Mouse (Mus musculus) induced T-regulatory cell, adult 2 months (primary cell): ENCODE results near the gene Foxo1.

Experiments used
- DNase-seq: peaks from one replicate; pipeline ENCODE4 v3.0.0-alpha.2; 2012; ENCODE audit warnings: low read depth

Foxo1 gene

DNA sequence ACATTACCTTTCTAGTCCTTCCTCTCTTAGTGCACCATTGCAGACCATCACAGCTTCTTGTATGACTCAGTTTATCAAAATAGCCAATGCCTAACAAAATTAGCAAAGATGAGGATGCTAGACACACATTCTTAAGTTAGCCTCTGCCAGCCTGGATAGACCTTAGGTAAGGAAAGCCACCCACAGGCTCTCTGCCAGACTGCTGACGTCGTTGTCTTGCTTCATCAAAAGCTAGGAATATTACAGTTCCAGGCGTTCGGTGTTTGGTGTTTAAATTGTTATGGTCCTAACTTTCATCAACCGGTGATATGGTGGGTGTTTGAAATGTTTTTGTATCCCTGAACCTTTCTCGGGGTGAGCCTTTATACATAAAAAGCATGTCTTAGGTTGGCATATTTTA lies 96.4 kb downstream of the Foxo1 start:
- DNase-seq: no peak

DNA sequence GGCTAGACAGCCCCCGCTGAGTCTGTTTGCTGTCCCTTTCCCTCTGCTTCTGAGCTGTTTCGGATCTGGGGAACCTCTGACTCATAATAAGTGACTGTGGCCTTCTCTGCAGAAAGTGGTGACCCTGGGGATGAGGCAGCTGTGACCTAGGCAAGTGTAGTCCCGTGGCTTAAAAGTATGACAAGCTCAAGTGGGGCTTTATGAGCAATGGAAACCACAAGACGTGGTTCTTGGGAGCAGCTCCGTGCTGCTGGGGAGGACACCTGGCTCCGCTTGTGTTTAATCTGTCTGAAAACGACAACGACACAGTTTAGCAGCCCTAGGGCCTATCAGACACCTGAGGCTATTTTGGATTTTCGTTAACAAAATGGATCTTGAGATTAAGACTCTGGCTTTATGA lies 101.1 kb downstream of the Foxo1 start:
- no peak for DNase-seq

- DNase-seq: no peak
Measured at GRCm38 (mm10) chr3:52369881-52370428, 101.8 kb downstream of the Foxo1 start.

GRCm38 (mm10) chr3:52376974-52377373 lies 108.8 kb downstream of the Foxo1 start:
- no peak for DNase-seq

- no peak for DNase-seq
Measured at GRCm38 (mm10) chr3:52383351-52383750, 115.2 kb downstream of the Foxo1 start.

- no peak for DNase-seq
Measured at GRCm38 (mm10) chr3:52386343-52386742, 118.2 kb downstream of the Foxo1 start.

DNA sequence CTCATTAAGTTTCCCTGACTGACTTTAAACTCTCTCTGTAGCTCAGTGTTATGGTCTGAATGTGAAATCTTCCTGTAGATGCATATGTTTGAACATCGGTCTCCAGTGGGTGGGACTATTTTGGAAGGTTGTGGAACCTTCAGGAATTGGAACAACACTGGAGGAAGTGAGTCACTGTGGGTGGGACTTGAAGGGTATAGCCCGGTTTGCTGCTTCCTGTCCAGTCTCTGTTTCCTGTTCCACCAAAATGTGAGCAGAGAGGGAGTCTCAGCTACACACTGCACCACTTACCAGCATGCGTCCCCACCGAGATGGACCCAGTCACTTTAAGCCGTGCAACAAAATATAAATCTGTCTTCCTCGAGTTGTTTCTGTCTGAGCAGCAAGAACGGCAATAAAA lies 122.2 kb downstream of the Foxo1 start:
- peak; percentile 51 for DNase-seq

DNA sequence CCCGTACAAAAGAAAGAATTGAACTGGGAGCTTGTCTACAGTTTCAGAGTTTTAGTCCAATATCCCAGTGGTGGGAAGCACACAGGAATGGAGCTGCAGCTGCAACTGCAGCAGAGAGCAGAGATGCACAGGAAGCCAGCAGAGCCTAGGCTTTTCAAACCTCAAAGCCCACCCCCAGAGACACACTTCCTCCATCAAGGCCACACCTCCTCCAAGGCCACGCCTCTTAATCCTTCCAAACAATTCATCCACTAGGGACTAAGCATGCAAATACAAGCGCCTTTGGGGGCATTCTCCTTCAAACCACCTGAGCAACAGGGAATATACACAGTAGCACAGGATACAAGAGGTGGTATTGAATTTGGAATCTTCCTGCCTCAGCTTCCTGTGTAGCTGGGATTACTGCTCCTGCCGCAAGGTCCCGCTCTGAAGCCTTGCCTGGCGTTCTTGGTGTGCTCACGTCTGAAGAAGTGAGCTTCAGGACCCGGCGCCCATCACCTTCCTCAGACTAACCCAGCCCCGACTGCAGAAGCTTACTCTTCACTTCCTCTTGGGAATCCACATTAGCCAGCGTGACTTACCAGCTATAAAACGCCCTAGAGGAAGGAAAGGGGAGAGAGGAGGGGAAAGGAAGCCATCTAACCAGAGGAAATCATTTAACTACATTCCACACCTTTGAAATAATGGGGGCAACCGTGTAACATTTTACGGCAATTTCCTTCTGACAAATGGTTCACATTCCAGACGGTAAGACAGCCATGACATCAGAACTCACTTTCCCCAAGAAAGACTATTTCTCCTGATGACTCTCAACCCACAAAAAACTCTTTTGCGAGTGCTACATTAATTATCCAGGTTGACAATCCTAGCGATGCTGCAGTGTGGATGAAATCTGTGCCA lies 122.9 kb downstream of the Foxo1 start:
- peak; percentile 39 for DNase-seq

- DNase-seq: no peak
Measured at GRCm38 (mm10) chr3:52391897-52392296, 123.8 kb downstream of the Foxo1 start.

GRCm38 (mm10) chr3:52392521-52392920 lies 124.4 kb downstream of the Foxo1 start:
- no peak for DNase-seq

DNA sequence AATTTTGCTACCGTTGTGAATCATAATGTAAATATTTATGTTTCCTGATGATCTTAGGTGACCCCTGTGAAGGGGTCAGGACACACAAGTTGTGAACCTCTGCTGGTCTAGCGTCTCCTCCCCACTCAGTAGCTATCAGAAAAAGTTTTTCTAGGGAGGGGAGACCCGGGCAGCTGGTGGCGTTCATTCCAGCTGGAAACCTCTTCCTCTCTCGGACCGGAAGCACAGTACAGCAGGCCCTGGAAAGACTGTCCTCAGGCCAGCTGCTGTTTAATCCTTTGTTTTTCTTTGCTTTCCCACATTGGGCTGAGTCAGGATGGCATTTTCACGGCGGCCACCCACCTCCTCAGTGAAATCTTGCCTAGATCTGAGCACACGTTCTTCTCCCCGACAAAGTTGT lies 125.0 kb downstream of the Foxo1 start:
- DNase-seq: no peak

DNA sequence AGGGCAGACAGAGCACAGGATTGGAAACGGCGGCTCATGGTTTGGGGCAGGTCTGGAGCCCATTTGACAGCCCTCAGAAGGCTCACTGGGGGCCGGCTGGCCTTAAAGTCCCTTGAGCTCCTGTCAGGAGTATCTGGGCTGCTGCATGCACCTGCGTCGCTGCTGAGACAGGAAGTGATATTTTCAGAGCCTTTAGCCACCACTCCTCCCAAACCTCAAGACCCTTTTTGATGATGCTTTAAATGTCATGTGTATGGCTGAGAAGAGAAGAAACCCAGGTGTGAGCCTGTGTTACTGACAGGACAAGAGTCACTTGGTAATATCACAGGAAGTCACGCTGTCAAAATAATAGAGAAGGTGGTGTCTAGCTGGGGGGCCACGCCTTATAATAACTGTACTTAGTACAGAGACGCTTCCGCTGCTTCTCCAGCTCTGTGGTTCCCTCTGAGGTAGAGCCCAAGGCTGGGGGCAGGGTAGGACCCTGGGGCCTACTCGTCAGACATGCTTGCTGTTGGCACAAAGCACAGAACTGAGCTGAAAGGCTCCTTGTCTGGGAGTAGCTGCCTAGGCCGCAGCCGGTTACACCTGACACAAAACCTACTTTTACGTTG lies 128.1 kb downstream of the Foxo1 start:
- DNase-seq: peak; percentile 87

- no peak for DNase-seq
Measured at GRCm38 (mm10) chr3:52396951-52397615, 128.9 kb downstream of the Foxo1 start.

DNA sequence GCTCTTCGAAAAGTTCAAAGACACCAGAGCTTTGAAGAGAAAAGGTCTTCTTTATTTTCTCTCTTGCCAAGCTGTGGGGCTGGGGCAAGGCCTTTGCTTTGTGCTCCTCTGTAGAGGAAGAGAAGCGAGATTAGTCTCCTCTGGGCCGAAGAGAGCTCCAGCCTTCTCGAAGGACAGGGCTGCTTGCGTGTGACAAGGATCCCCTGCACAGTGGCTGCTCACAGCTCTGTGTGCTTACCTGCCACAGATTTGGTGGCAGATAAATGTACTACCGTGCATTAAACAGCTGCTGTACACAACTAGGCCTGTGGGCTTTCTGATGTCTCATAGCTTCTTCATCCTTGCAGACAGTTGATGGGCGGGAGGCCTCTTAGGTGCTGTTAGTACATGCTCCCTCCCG lies 129.8 kb downstream of the Foxo1 start:
- DNase-seq: peak; percentile 70

DNA sequence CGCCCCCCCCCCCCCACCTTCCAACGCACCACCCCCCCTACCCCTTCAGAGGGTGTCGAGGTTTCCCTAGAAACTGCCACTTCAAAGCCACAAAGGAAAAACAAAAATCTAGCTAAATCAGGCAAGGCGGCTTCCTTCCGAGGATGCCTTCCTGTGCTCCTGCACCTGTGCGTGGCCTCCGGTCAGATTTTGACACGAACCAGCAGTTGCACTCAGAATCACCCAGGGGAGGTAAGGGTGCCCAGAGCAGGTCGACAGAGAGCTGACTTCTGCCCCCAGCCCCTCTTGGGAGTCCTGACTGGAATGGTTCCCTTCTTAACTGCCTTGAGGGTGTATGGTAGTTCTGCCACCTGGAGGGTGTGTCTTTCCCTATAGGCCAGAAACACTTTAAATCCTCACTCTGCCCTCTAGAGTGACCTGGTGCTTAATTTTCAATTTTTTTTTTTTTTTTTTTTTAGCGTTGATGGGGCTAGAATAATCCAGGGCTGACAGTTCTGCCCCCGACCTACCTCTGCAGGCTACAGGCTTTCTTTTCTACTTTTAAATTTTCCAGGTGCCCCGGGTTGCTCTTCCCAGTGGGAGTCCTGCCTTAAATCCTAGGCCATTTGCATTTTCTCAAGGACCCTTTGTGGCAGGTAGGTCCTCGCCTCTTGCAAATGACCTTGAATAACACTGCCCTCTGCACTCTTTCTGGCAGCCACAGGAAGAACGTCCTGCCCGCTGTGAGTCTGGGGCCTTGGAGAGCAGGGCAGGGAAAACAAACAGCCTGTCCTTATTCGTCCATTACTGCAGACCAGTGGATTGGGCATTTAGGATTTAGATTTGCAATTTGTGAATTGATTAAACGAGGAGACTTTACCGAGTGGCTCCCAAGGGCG lies 132.4 kb downstream of the Foxo1 start:
- DNase-seq: peak; percentile 59

GRCm38 (mm10) chr3:52401162-52401928 lies 133.2 kb downstream of the Foxo1 start:
- DNase-seq: peak; percentile 77
